27 mouse cellular contexts compared by ENCODE assay signal in genomic region chr7:92961876-92962275, GRCm38 (mm10).
DNase-seq lines count a peak whose midpoint lies in the region; TF ChIP-seq lines count a peak whose summit lies in the region.
"Had no signal": no experiment of that assay in that cellular context is flagged by ENCODE, and none has a peak within 500 bp of the region (broad histone marks: within the 10 kb centered on the region; RNA-seq: fewer than 3 reads in every experiment).

No protein-coding gene starts in this region.

- H3K27ac ChIP-seq in CH12.LX (ENCODE audit: insufficient read depth, low read depth) = no peak overlapping the region
- no peak overlapping the region for H3K27ac ChIP-seq in macrophage
- H3K27ac ChIP-seq: embryonic facial prominence, embryonic 12.5 days; forebrain, embryonic 15.5 days; heart, embryonic 10.5 days; heart, embryonic 15.5 days; hindbrain, embryonic 12.5 days; hindbrain, postnatal 0 days; intestine, embryonic 15.5 days; limb, embryonic 10.5 days; limb, embryonic 15.5 days; liver, embryonic 13.5 days had no signal

- no peaks in the 10 kb centered on the region for H3K9me3 ChIP-seq in CH12.LX (replicated peaks; ENCODE audit: low read length)
- H3K9me3 ChIP-seq: embryonic facial prominence, embryonic 12.5 days; forebrain, embryonic 15.5 days; heart, embryonic 10.5 days; heart, embryonic 15.5 days; hindbrain, embryonic 12.5 days; intestine, embryonic 15.5 days; limb, embryonic 10.5 days; limb, embryonic 15.5 days; liver, embryonic 13.5 days had no signal

- H3K4me2 ChIP-seq in CH12.LX (ENCODE audit: insufficient read depth, low read depth, poor library complexity, severe bottlenecking) = peak overlapping the region; percentile 100
- peak overlapping the region; percentile 44 for H3K4me2 ChIP-seq in myocyte (ENCODE audit: low read depth)
- H3K4me2 ChIP-seq: embryonic facial prominence, embryonic 12.5 days; forebrain, embryonic 15.5 days; heart, embryonic 15.5 days; hindbrain, embryonic 12.5 days; intestine, embryonic 15.5 days; limb, embryonic 15.5 days; liver, embryonic 13.5 days had no signal

- H3K79me2 ChIP-seq in CH12.LX (replicated peaks; ENCODE audit: control insufficient read depth, extremely low read depth, insufficient read depth, poor library complexity, severe bottlenecking) (no peaks in the 10 kb centered on the region), macrophage (ENCODE audit: inconsistent target) (no peaks in the 10 kb centered on the region), myocyte (ENCODE audit: control insufficient read depth, insufficient read depth) (no peaks in the 10 kb centered on the region)

- WGBS in macrophage (ENCODE audit: missing documents) = 13% methylated on average over 1 of the region's 1 CpGs

- DNase-seq in CH12.LX (ENCODE audit: extremely low read depth) (peak; percentile 85), adipocyte (ENCODE audit: low spot score) (peak; percentile 68)
- no peak for DNase-seq in kidney, postnatal 10 days
- no peak for DNase-seq in adrenal gland, adult 2 months
- DNase-seq in urinary bladder, postnatal 36 days (ENCODE audit: low spot score in 2 of 2) = no peak
- DNase-seq: cerebellum, adult 9-10 months; cerebellum, postnatal 36 days; embryo, embryonic 11 days; kidney, adult 2 months; kidney, postnatal 4 days; layer of hippocampus, postnatal 36 days; liver, embryonic 13.5 days; lung, adult 18-20 months; midbrain, embryonic 14.5 days; spleen, adult 18-20 months; thymus, postnatal 14 days had no signal

- TF ChIP-seq POLR2A in CH12.LX (IDR thresholded peaks at IDR 0.05; ENCODE audit: low read depth, low read length) = peak; percentile 85
- no peak for TF ChIP-seq POLR2A in myocyte (IDR thresholded peaks at IDR 0.05; ENCODE audit: insufficient read length, low read depth)

- H3K27me3 ChIP-seq in CH12.LX (replicated peaks) (no peaks in the 10 kb centered on the region), myocyte (ENCODE audit: control insufficient read depth, insufficient read depth, insufficient read length) (no peaks in the 10 kb centered on the region)
- H3K27me3 ChIP-seq: embryonic facial prominence, embryonic 12.5 days; forebrain, embryonic 15.5 days; hindbrain, embryonic 12.5 days; intestine, embryonic 15.5 days; liver, embryonic 13.5 days had no signal

- peak overlapping the region; percentile 72 for H3K9ac ChIP-seq in CH12.LX (ENCODE audit: insufficient read depth, low read depth)
- H3K9ac ChIP-seq: embryonic facial prominence, embryonic 12.5 days; forebrain, embryonic 15.5 days; heart, embryonic 15.5 days; hindbrain, embryonic 12.5 days; intestine, embryonic 15.5 days; limb, embryonic 15.5 days; liver, embryonic 13.5 days had no signal

- dilution Hi-C loops in CH12.LX (cut with MboI; ENCODE audit: extremely low pct_ligation_motif_present, extremely low pct_unique_long_range_greater_than_20kb, low sequenced_read_pairs) = no loop called here

- H3K4me3 ChIP-seq in CH12.LX (replicated peaks in 1 of 3; ENCODE audit: low read depth in 2 of 3, low read length in 2 of 3, poor library complexity in 1 of 3) (peak overlapping the region; percentile 53 to 73 (median 63)), macrophage (ENCODE audit: inconsistent target) (0 out of 2 replicates have a peak overlapping the region, but pooled peaks have one; percentile 3), myocyte (no peak overlapping the region)
- H3K4me3 ChIP-seq: embryonic facial prominence, embryonic 12.5 days; forebrain, embryonic 15.5 days; heart, embryonic 10.5 days; heart, embryonic 15.5 days; hindbrain, embryonic 12.5 days; intestine, embryonic 15.5 days; limb, embryonic 10.5 days; limb, embryonic 15.5 days; liver, embryonic 13.5 days had no signal

- no peak for TF ChIP-seq CTCF in CH12.LX (conservative IDR thresholded peaks at IDR 0.05 in 1 of 2, IDR thresholded peaks at IDR 0.05 in 1 of 2; ENCODE audit: low read depth in 2 of 2, low read length in 2 of 2)

- no peak for TF ChIP-seq EP300 in CH12.LX (IDR thresholded peaks at IDR 0.05; ENCODE audit: low read length)

- no peak for TF ChIP-seq RAD21 in CH12.LX (IDR thresholded peaks at IDR 0.05; ENCODE audit: low read depth, low read length)

- peaks cover 0 to 3% of the 10 kb centered on the region in 2 experiments; a peak in 1 of 4 replicates for H3K4me1 ChIP-seq in CH12.LX (ENCODE audit: control insufficient read depth in 1 of 2, insufficient read depth in 2 of 2)
- H3K4me1 ChIP-seq: embryonic facial prominence, embryonic 12.5 days; forebrain, embryonic 15.5 days; heart, embryonic 10.5 days; heart, embryonic 15.5 days; hindbrain, embryonic 12.5 days; intestine, embryonic 15.5 days; limb, embryonic 10.5 days; limb, embryonic 15.5 days; liver, embryonic 13.5 days had no signal

- no peak overlapping the region for H3ac ChIP-seq in myocyte (ENCODE audit: control insufficient read depth, insufficient read length)

- H3K36me3 ChIP-seq in CH12.LX (replicated peaks in 1 of 2; ENCODE audit: control insufficient read depth in 1 of 2, insufficient read depth in 1 of 2, low read length in 1 of 2) (no peaks in the 10 kb centered on the region), macrophage (ENCODE audit: inconsistent target) (no peaks in the 10 kb centered on the region), myocyte (ENCODE audit: control insufficient read depth, insufficient read depth) (no peaks in the 10 kb centered on the region)
- H3K36me3 ChIP-seq: embryonic facial prominence, embryonic 12.5 days; forebrain, embryonic 15.5 days; heart, embryonic 10.5 days; heart, embryonic 15.5 days; hindbrain, embryonic 12.5 days; intestine, embryonic 15.5 days; limb, embryonic 10.5 days; limb, embryonic 15.5 days; liver, embryonic 13.5 days had no signal

- in situ Hi-C loops in CH12.LX (cut with MboI; ENCODE audit: low pct_ligation_motif_present, low pct_unique_long_range_greater_than_20kb, low sequenced_read_pairs) = loop anchor here (10.0 kb wide), 1 partner anchor 67 kb away; no protein-coding TSS in a partner anchor

TF ChIP-seq in CH12.LX, 34 proteins besides CTCF, POLR2A, EP300 and RAD21 (continues in another document):
- TF ChIP-seq MYC (IDR thresholded peaks at IDR 0.05; ENCODE audit: low read depth, low read length) (no peak), JUN (IDR thresholded peaks at IDR 0.05; ENCODE audit: insufficient read depth, low read depth, low read length) (no peak), ZC3H11A (IDR thresholded peaks at IDR 0.05; ENCODE audit: low read depth, low read length) (no peak), MAZ (IDR thresholded peaks at IDR 0.05; ENCODE audit: low read depth, low read length) (no peak), CHD2 (IDR thresholded peaks at IDR 0.05; ENCODE audit: low read length) (peak; percentile 35; the same call in 1 of the 2 replicates), TCF12 (IDR thresholded peaks at IDR 0.05; ENCODE audit: low read depth, low read length) (peak; percentile 57; the same call in 1 of the 2 replicates), USF1 (IDR thresholded peaks at IDR 0.05; ENCODE audit: low read depth, low read length) (no peak), MAFK (IDR thresholded peaks at IDR 0.05; ENCODE audit: insufficient replicate concordance, low read length) (no peak), UBTF (IDR thresholded peaks at IDR 0.05; ENCODE audit: low read depth, low read length) (no peak), RCOR1 (conservative IDR thresholded peaks at IDR 0.05; ENCODE audit: low read depth, low read length) (no peak), ELF1 (IDR thresholded peaks at IDR 0.05; ENCODE audit: low read depth, low read length) (peak; percentile 96), JUND (conservative IDR thresholded peaks at IDR 0.05; ENCODE audit: low read depth, low read length) (no peak), USF2 (conservative IDR thresholded peaks at IDR 0.05; ENCODE audit: low read depth, low read length) (no peak), BHLHE40 (IDR thresholded peaks at IDR 0.05; ENCODE audit: low read depth, low read length) (no peak), ZNF384 (IDR thresholded peaks at IDR 0.05; ENCODE audit: low read depth, low read length) (no peak), HCFC1 (IDR thresholded peaks at IDR 0.05; ENCODE audit: low read depth, low read length) (peak; percentile 70), ETS1 (conservative IDR thresholded peaks at IDR 0.05; ENCODE audit: low read depth, low read length) (no peak), TBP (conservative IDR thresholded peaks at IDR 0.05; ENCODE audit: low read depth, low read length) (peak; percentile 71), NELFE (IDR thresholded peaks at IDR 0.05; ENCODE audit: low read depth, low read length) (peak; percentile 75)

TF ChIP-seq in myocyte, 11 proteins besides CTCF, POLR2A, EP300 and RAD21:
- TF ChIP-seq USF1 (IDR thresholded peaks at IDR 0.05; ENCODE audit: low read depth) = no peak
- TF ChIP-seq MYOG (IDR thresholded peaks at IDR 0.05; ENCODE audit: control insufficient read depth in 1 of 3, insufficient read depth in 1 of 3, insufficient read length in 2 of 3, low read depth in 2 of 3) = no peak
- TF ChIP-seq REST (IDR thresholded peaks at IDR 0.05; ENCODE audit: insufficient read depth, insufficient read length) = no peak
- TF ChIP-seq MYOD1 (IDR thresholded peaks at IDR 0.05; ENCODE audit: control insufficient read depth in 1 of 3, insufficient read length in 2 of 3, low read depth in 2 of 3) = no peak
- TF ChIP-seq CEBPB (IDR thresholded peaks at IDR 0.05; ENCODE audit: insufficient read depth, poor library complexity, severe bottlenecking) = no peak
- TF ChIP-seq POLR2AphosphoS2 (IDR thresholded peaks at IDR 0.05; ENCODE audit: insufficient read length, low read depth) = no peak
- TF ChIP-seq TCF3 (IDR thresholded peaks at IDR 0.05; ENCODE audit: insufficient read length, low read depth) = no peak
- TF ChIP-seq MAX (IDR thresholded peaks at IDR 0.05; ENCODE audit: low read depth) = no peak
- no peak for TF ChIP-seq TCF12 (IDR thresholded peaks at IDR 0.05; ENCODE audit: insufficient read depth, poor library complexity, severe bottlenecking)
- no peak for TF ChIP-seq SRF (IDR thresholded peaks at IDR 0.05; ENCODE audit: control insufficient read depth, insufficient read length, low read depth)
- TF ChIP-seq E2F4 (IDR thresholded peaks at IDR 0.05; ENCODE audit: insufficient read depth) = no peak

Comparison
In these comparisons a context has a peak if more than half of its experiments do, and no peak if none do; other contexts are left out.
1. DNase-seq: peak in CH12.LX (single experiment) and adipocyte (single experiment); none in kidney, postnatal 10 days (single experiment), adrenal gland, adult 2 months (single experiment) and urinary bladder, postnatal 36 days (0 of 2).